Mouse (Mus musculus): ENCODE data around the gene Ldlrad3. TPM values are rescaled to one million over a fixed set of nuclear protein-coding genes. Genes with fewer than 3 reads are reported as not detected.

The Ldlrad3 gene
- total and polyA plus RNA-seq, 3 experiments, result 3.3 to 4.8 (median 3.8) TPM

DNA sequence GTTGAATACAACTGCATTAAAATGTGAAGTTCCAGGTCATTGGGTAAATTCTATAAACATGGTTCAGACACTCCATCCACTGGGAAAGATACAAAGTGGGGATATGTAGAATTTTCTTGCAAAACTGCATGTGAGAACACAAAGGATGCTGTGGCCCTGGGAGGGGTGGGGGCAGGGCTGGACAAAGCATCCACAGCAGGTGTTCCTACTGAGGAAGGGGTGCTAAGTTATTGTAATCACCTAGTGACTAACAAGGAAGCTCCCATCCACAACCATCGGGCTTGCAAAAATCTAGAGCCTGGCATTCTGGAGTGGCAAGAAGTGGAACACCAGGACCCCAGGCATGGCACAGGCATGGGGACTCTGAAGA, 64.1 kb downstream of the Ldlrad3 start:
- intact Hi-C loops (cut with DNase I), result no loop called here

DNA sequence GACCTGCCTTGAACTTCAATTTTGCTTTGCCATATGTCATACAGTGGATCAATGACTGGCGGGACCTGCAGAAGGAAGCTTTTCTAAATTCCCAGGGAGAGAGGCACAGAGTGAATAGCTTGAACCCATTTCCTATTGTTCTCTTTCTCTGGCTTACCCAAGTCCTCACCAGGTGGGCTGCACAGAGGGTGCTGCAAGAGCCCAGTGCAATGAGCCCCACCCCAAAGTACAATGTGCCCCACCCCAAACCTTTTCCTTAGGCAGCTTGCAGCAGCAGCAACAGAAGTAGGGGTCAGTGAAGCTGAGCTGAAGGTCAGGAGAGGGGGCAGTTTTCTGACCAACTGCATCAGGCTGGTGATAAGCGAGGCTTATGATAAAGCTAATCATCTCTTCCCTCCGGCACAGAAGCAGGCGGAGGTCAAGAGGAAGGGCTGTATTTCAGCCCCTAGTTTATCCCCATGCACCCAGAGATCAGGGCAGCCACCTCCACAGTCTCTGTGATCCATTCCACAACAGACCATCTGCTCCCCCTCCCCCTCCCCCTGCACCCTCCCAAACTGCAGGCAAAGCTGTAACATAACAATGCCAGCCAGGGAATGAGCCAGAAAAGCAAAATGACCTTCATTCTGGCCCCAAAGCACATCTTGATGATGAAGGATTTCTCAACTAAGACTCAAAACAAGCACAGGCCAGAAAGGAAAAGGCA, 64.6 kb downstream of the Ldlrad3 start:
- H3K36me3 ChIP-seq (ENCODE audit: control insufficient read depth, insufficient read depth, low read length), result no peaks in the 10 kb centered on the region
- 74% methylated on average over 4 of the region's 4 CpGs for WGBS
- H3K4me1 ChIP-seq (ENCODE audit: control insufficient read depth, insufficient read depth, low read length), result peaks cover 11% of the 10 kb centered on the region
- H3K9ac ChIP-seq (ENCODE audit: low read depth, low read length), result no peak overlapping the region
- no peak overlapping the region for H3K27ac ChIP-seq
- H3K27me3 ChIP-seq (ENCODE audit: control insufficient read depth, insufficient read depth, low read length), result no peaks in the 10 kb centered on the region
- DNase-seq, result no peak
- H3K4me3 ChIP-seq, result no peak overlapping the region
- intact Hi-C loops (cut with DNase I), result no loop called here
- no peaks in the 10 kb centered on the region for H3K79me2 ChIP-seq (replicated peaks; ENCODE audit: control insufficient read depth, insufficient read depth, low read length)
- no peak for TF ChIP-seq CTCF (IDR thresholded peaks at IDR 0.05)
- no peak for TF ChIP-seq EP300 (IDR thresholded peaks at IDR 0.05; ENCODE audit: insufficient read depth, low read depth, low read length)
- TF ChIP-seq POLR2A (IDR thresholded peaks at IDR 0.05; ENCODE audit: insufficient read depth, low read depth, low read length), result no peak

More for the DNA sequence above, 64.1 kb downstream of the Ldlrad3 start:
- 81% methylated on average over 1 of the region's 1 CpGs for WGBS
- Histone ChIP-seq H3K4me3 (no peak overlapping the region), H3K79me2 (replicated peaks; ENCODE audit: control insufficient read depth, insufficient read depth, low read length) (no peaks in the 10 kb centered on the region), H3K9ac (ENCODE audit: low read depth, low read length) (no peak overlapping the region), H3K36me3 (ENCODE audit: control insufficient read depth, insufficient read depth, low read length) (no peaks in the 10 kb centered on the region), H3K27me3 (ENCODE audit: control insufficient read depth, insufficient read depth, low read length) (no peaks in the 10 kb centered on the region), H3K4me1 (ENCODE audit: control insufficient read depth, insufficient read depth, low read length) (peaks cover 10% of the 10 kb centered on the region), H3K27ac (no peak overlapping the region)
- TF ChIP-seq EP300 (IDR thresholded peaks at IDR 0.05; ENCODE audit: insufficient read depth, low read depth, low read length) (no peak), CTCF (IDR thresholded peaks at IDR 0.05) (no peak), POLR2A (IDR thresholded peaks at IDR 0.05; ENCODE audit: insufficient read depth, low read depth, low read length) (no peak)
- no peak for DNase-seq

DNA sequence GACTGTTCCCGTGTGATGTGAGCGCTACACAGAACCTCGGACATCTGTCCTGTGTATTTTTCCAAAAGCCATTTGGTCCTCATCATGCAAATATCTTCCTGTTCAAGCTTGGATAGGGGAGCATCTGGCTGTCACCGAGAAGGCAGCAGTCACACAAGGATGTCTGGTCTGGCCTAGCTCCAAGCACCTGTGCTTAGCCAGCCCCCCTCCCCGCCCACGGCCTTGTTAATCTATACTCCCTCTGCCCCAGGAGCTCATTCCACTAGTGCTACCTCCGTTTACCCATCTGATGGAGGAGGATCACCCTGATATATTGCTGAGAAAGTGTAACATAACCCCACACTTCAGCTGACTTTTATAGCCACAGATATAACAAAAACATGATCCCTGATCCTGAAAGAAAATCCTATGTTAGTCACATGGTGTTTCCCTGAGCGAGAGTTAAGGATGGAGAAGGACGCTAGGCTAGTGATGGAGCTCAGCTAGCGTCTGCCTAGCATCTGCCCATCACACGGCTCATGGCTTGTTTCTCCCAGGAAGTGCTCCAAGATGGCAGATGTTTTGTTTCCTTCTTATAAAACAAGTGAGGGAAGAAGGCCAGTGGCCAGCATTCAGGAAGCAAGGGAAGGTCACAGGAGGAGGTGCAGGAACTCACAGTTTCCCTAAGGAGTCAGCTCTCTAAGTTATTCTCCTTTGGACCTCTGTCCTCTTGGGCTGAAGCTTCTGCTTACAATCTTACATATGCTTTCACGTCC, 66.3 kb downstream of the Ldlrad3 start:
- Histone ChIP-seq H3K27me3 (ENCODE audit: control insufficient read depth, insufficient read depth, low read length) (no peaks in the 10 kb centered on the region), H3K36me3 (ENCODE audit: control insufficient read depth, insufficient read depth, low read length) (no peaks in the 10 kb centered on the region), H3K9ac (ENCODE audit: low read depth, low read length) (no peak overlapping the region), H3K27ac (peak overlapping the region; percentile 11; the same call in 1 of the 2 replicates), H3K4me1 (ENCODE audit: control insufficient read depth, insufficient read depth, low read length) (peaks cover 14% of the 10 kb centered on the region), H3K79me2 (replicated peaks; ENCODE audit: control insufficient read depth, insufficient read depth, low read length) (no peaks in the 10 kb centered on the region), H3K4me3 (no peak overlapping the region)
- intact Hi-C loops (cut with DNase I), result loop anchor here (5.0 kb wide), 1 partner anchor 67 kb away; the partner anchor contains the start of gene Ldlrad3
- peak in 1 of 2 experiments; percentile 39 for DNase-seq
- TF ChIP-seq CTCF (IDR thresholded peaks at IDR 0.05) (no peak), POLR2A (IDR thresholded peaks at IDR 0.05; ENCODE audit: insufficient read depth, low read depth, low read length) (no peak), EP300 (IDR thresholded peaks at IDR 0.05; ENCODE audit: insufficient read depth, low read depth, low read length) (0 out of 2 replicates have a peak, but pooled peaks have one; percentile 5)
- 46% methylated on average over 12 of the region's 12 CpGs for WGBS

DNA sequence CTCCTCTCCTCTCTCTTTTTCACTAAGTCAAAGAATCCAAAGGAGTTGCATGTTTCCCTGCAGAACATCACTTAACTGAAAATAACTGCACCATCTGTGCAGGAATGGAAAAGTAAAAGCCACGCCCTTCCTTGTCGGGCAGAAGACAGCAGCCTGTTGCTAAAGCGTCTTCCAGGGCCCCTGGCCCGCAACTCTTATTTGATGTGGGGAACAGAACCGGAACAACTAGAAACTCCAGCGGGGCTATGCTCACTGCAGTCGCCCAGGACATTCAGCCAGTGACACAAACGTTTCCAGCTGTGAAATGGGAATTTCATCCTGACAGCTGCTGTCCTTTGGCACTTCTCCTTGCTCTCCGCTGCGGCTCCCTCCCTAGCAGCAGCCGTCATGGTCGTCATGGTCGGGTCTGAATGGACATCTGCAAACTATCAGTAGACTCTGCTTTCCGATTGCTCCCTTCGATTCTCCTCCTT, 67.2 kb downstream of the Ldlrad3 start:
- intact Hi-C loops (cut with DNase I), result loop anchor here (5.0 kb wide), 1 partner anchor 68 kb away; the partner anchor contains the start of gene Ldlrad3
- Histone ChIP-seq H3K27ac (peak overlapping the region; percentile 11; the same call in 1 of the 2 replicates), H3K79me2 (replicated peaks; ENCODE audit: control insufficient read depth, insufficient read depth, low read length) (no peaks in the 10 kb centered on the region), H3K36me3 (ENCODE audit: control insufficient read depth, insufficient read depth, low read length) (no peaks in the 10 kb centered on the region), H3K27me3 (ENCODE audit: control insufficient read depth, insufficient read depth, low read length) (no peaks in the 10 kb centered on the region), H3K9ac (ENCODE audit: low read depth, low read length) (no peak overlapping the region), H3K4me1 (ENCODE audit: control insufficient read depth, insufficient read depth, low read length) (peaks cover 14% of the 10 kb centered on the region), H3K4me3 (no peak overlapping the region; the same call in 1 of the 2 replicates)
- WGBS, result 33% methylated on average over 15 of the region's 15 CpGs
- TF ChIP-seq POLR2A (IDR thresholded peaks at IDR 0.05; ENCODE audit: insufficient read depth, low read depth, low read length) (no peak), EP300 (IDR thresholded peaks at IDR 0.05; ENCODE audit: insufficient read depth, low read depth, low read length) (no peak), CTCF (IDR thresholded peaks at IDR 0.05) (no peak)
- DNase-seq, result peak; percentile 47 to 54

DNA sequence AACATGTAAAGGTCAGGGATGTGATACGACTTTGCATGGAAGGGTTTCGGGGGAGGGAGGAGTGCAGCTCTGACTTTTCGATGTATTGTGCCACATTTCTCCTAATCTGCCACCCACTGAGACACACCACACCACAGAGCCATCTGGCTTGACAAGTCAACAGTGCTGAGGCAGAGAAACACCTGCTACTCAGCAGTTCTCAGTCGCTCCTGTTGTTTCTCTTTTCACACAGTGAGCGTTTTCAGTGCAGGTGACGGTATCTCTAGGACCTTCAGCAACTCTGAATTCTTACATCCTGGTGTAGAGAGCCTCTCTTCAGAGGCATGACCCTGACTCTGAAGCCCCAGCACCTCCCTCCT, 68.8 kb downstream of the Ldlrad3 start:
- H3K79me2 ChIP-seq (replicated peaks; ENCODE audit: control insufficient read depth, insufficient read depth, low read length), result no peaks in the 10 kb centered on the region
- H3K27ac ChIP-seq, result no peak overlapping the region
- peaks cover 14% of the 10 kb centered on the region for H3K4me1 ChIP-seq (ENCODE audit: control insufficient read depth, insufficient read depth, low read length)
- intact Hi-C loops (cut with DNase I), result loop anchor here (5.0 kb wide), 1 partner anchor 70 kb away; the partner anchor contains the start of gene Ldlrad3
- no peaks in the 10 kb centered on the region for H3K27me3 ChIP-seq (ENCODE audit: control insufficient read depth, insufficient read depth, low read length)
- TF ChIP-seq CTCF (IDR thresholded peaks at IDR 0.05), result no peak
- TF ChIP-seq POLR2A (IDR thresholded peaks at IDR 0.05; ENCODE audit: insufficient read depth, low read depth, low read length), result no peak
- TF ChIP-seq EP300 (IDR thresholded peaks at IDR 0.05; ENCODE audit: insufficient read depth, low read depth, low read length), result no peak
- H3K4me3 ChIP-seq, result no peak overlapping the region
- no peaks in the 10 kb centered on the region for H3K36me3 ChIP-seq (ENCODE audit: control insufficient read depth, insufficient read depth, low read length)
- DNase-seq, result no peak
- no peak overlapping the region for H3K9ac ChIP-seq (ENCODE audit: low read depth, low read length)
- 81% methylated on average over 6 of the region's 6 CpGs for WGBS
